Mouse (Mus musculus): ENCODE results near the gene Actbl2. TPM values are rescaled to one million over a fixed set of nuclear protein-coding genes. Genes with fewer than 3 reads are reported as not detected.

The Actbl2 gene
- polyA plus RNA-seq (2014; fragmentation: Illumina TruSeq; extraction: RNeasy Lipid Tissue Mini Kit (QIAGEN cat#74804); ENCODE audit: insufficient read depth, low read depth, low replicate concordance): not detected

GRCm38 (mm10) chr13:111254713-111255112, at the start of gene Actbl2:
Actbl2 (plus strand) TSS chr13:111255013.

Other genes with a start within 250 kb of the Actbl2 start
- 49.4 TPM for gene Gpbp1, start 235.1 kb downstream of the Actbl2 start, polyA plus RNA-seq (2014; fragmentation: Illumina TruSeq; extraction: RNeasy Lipid Tissue Mini Kit (QIAGEN cat#74804); ENCODE audit: insufficient read depth, low read depth, low replicate concordance)

Data from lung, adult 10 weeks (tissue).